Mouse (Mus musculus): ENCODE measurements around the gene F2r. TPM values are rescaled to one million over a fixed set of nuclear protein-coding genes. Genes with fewer than 3 reads are reported as not detected.

F2r gene
- total RNA-seq, 1 experiment, result 113 TPM

- Histone ChIP-seq H3K9ac (ENCODE audit: insufficient read depth, low read depth, low read length, poor library complexity, severe bottlenecking) (no peak overlapping the region), H3K27ac (ENCODE audit: insufficient read depth, low read depth, low read length, poor library complexity, severe bottlenecking) (no peak overlapping the region), H3K36me3 (ENCODE audit: control insufficient read depth, insufficient read depth, low read length, poor library complexity, severe bottlenecking) (no peaks in the 10 kb centered on the region; the same call in 1 of the 2 replicates), H3K4me1 (ENCODE audit: control insufficient read depth in 2 of 2, insufficient read depth in 2 of 2, low read length in 2 of 2, poor library complexity in 1 of 2) (0 out of 4 replicates have a peak, but pooled peaks cover 1 to 2% of the 10 kb centered on the region in 2 experiments), H3K4me3 (ENCODE audit: insufficient read depth in 1 of 2, low read depth in 1 of 2, low read length in 2 of 2, poor library complexity in 1 of 2, severe bottlenecking in 1 of 2) (no peak overlapping the region), H3K9me3 (ENCODE audit: control insufficient read depth, insufficient read depth, low read depth, low read length) (no peaks in the 10 kb centered on the region)
- in situ Hi-C loops (cut with MboI; ENCODE audit: low sequenced_read_pairs in 2 of 2, unreplicated experiment in 2 of 2), result no loop called here
- TF ChIP-seq HCFC1 (IDR thresholded peaks at IDR 0.05; ENCODE audit: borderline replicate concordance, insufficient read depth, low read length), result no peak
- no peak for TF ChIP-seq CHD2 (IDR thresholded peaks at IDR 0.05; ENCODE audit: low read depth, low read length)
- no peak for TF ChIP-seq ZC3H11A (IDR thresholded peaks at IDR 0.05; ENCODE audit: borderline replicate concordance, low read depth, low read length)
- TF ChIP-seq ZNF384 (IDR thresholded peaks at IDR 0.05; ENCODE audit: low read depth, low read length), result no peak
- TF ChIP-seq MAFK (IDR thresholded peaks at IDR 0.05; ENCODE audit: insufficient read depth, low read depth, low read length), result no peak
- no peak for DNase-seq (ENCODE audit: low read depth, low spot score)
Observed at GRCm38 (mm10) chr13:95632144-95632543, 13.9 kb upstream of the F2r start.

DNA sequence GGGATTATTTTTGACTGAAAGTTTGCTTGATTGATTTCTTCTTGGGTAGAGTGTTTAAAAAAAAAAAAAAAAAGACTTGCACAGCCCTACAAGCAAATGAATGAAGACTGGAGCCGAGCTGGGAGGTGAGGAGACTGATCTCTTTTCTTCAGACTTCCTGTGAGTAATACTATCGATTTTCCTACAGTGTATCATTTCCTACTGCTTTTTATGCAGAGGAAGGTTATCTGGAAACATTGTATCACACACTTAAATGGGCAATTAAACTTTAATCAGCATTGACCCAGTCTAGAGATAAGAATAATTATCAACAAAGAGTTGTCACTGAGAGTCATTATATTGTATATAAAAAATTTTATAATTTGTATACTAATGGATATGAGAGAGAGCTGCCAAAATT is 12.5 kb upstream of the F2r start:
- Histone ChIP-seq H3K9ac (ENCODE audit: insufficient read depth, low read depth, low read length, poor library complexity, severe bottlenecking) (no peak overlapping the region), H3K9me3 (ENCODE audit: control insufficient read depth, insufficient read depth, low read depth, low read length) (no peaks in the 10 kb centered on the region), H3K4me1 (ENCODE audit: control insufficient read depth in 2 of 2, insufficient read depth in 2 of 2, low read length in 2 of 2, poor library complexity in 1 of 2) (peaks cover 1 to 3% of the 10 kb centered on the region in 2 experiments; a peak in 1 of 4 replicates), H3K4me3 (ENCODE audit: insufficient read depth in 1 of 2, low read depth in 1 of 2, low read length in 2 of 2, poor library complexity in 1 of 2, severe bottlenecking in 1 of 2) (no peak overlapping the region), H3K36me3 (ENCODE audit: control insufficient read depth, insufficient read depth, low read length, poor library complexity, severe bottlenecking) (no peaks in the 10 kb centered on the region; the same call in 1 of the 2 replicates), H3K27ac (ENCODE audit: insufficient read depth, low read depth, low read length, poor library complexity, severe bottlenecking) (no peak overlapping the region)
- TF ChIP-seq ZNF384 (IDR thresholded peaks at IDR 0.05; ENCODE audit: low read depth, low read length) (no peak), MAFK (IDR thresholded peaks at IDR 0.05; ENCODE audit: insufficient read depth, low read depth, low read length) (no peak), CHD2 (IDR thresholded peaks at IDR 0.05; ENCODE audit: low read depth, low read length) (no peak), ZC3H11A (IDR thresholded peaks at IDR 0.05; ENCODE audit: borderline replicate concordance, low read depth, low read length) (no peak), HCFC1 (IDR thresholded peaks at IDR 0.05; ENCODE audit: borderline replicate concordance, insufficient read depth, low read length) (no peak)
- in situ Hi-C loops (cut with MboI; ENCODE audit: low sequenced_read_pairs in 2 of 2, unreplicated experiment in 2 of 2), result no loop called here
- DNase-seq (ENCODE audit: low read depth, low spot score), result no peak

- TF ChIP-seq HCFC1 (IDR thresholded peaks at IDR 0.05; ENCODE audit: borderline replicate concordance, insufficient read depth, low read length) (no peak), ZNF384 (IDR thresholded peaks at IDR 0.05; ENCODE audit: low read depth, low read length) (no peak), ZC3H11A (IDR thresholded peaks at IDR 0.05; ENCODE audit: borderline replicate concordance, low read depth, low read length) (no peak), CHD2 (IDR thresholded peaks at IDR 0.05; ENCODE audit: low read depth, low read length) (no peak), MAFK (IDR thresholded peaks at IDR 0.05; ENCODE audit: insufficient read depth, low read depth, low read length) (peak; percentile 82)
- in situ Hi-C loops (cut with MboI; ENCODE audit: low sequenced_read_pairs in 2 of 2, unreplicated experiment in 2 of 2), result no loop called here
- H3K4me3 ChIP-seq (ENCODE audit: insufficient read depth in 1 of 2, low read depth in 1 of 2, low read length in 2 of 2, poor library complexity in 1 of 2, severe bottlenecking in 1 of 2), result no peak overlapping the region
- no peaks in the 10 kb centered on the region; the same call in 1 of the 2 replicates for H3K36me3 ChIP-seq (ENCODE audit: control insufficient read depth, insufficient read depth, low read length, poor library complexity, severe bottlenecking)
- H3K27ac ChIP-seq (ENCODE audit: insufficient read depth, low read depth, low read length, poor library complexity, severe bottlenecking), result no peak overlapping the region
- H3K4me1 ChIP-seq (ENCODE audit: control insufficient read depth in 2 of 2, insufficient read depth in 2 of 2, low read length in 2 of 2, poor library complexity in 1 of 2), result peaks cover 1 to 3% of the 10 kb centered on the region in 2 experiments; a peak in 1 of 4 replicates
- no peaks in the 10 kb centered on the region for H3K9me3 ChIP-seq (ENCODE audit: control insufficient read depth, insufficient read depth, low read depth, low read length)
- DNase-seq (ENCODE audit: low read depth, low spot score), result no peak
- no peak overlapping the region for H3K9ac ChIP-seq (ENCODE audit: insufficient read depth, low read depth, low read length, poor library complexity, severe bottlenecking)
Observed at GRCm38 (mm10) chr13:95629751-95630150, 11.5 kb upstream of the F2r start.

GRCm38 (mm10) chr13:95626696-95627095 is 8.4 kb upstream of the F2r start:
- Histone ChIP-seq H3K9me3 (ENCODE audit: control insufficient read depth, insufficient read depth, low read depth, low read length) (no peaks in the 10 kb centered on the region), H3K36me3 (ENCODE audit: control insufficient read depth, insufficient read depth, low read length, poor library complexity, severe bottlenecking) (no peaks in the 10 kb centered on the region; the same call in 1 of the 2 replicates), H3K4me3 (ENCODE audit: insufficient read depth in 1 of 2, low read depth in 1 of 2, low read length in 2 of 2, poor library complexity in 1 of 2, severe bottlenecking in 1 of 2) (no peak overlapping the region), H3K9ac (ENCODE audit: insufficient read depth, low read depth, low read length, poor library complexity, severe bottlenecking) (no peak overlapping the region), H3K27ac (ENCODE audit: insufficient read depth, low read depth, low read length, poor library complexity, severe bottlenecking) (no peak overlapping the region), H3K4me1 (ENCODE audit: control insufficient read depth in 2 of 2, insufficient read depth in 2 of 2, low read length in 2 of 2, poor library complexity in 1 of 2) (peaks cover 1 to 3% of the 10 kb centered on the region in 2 experiments; a peak in 1 of 4 replicates)
- no peak for DNase-seq (ENCODE audit: low read depth, low spot score)
- in situ Hi-C loops (cut with MboI; ENCODE audit: low sequenced_read_pairs in 2 of 2, unreplicated experiment in 2 of 2), result no loop called here
- TF ChIP-seq MAFK (IDR thresholded peaks at IDR 0.05; ENCODE audit: insufficient read depth, low read depth, low read length) (no peak), ZNF384 (IDR thresholded peaks at IDR 0.05; ENCODE audit: low read depth, low read length) (no peak), CHD2 (IDR thresholded peaks at IDR 0.05; ENCODE audit: low read depth, low read length) (no peak), ZC3H11A (IDR thresholded peaks at IDR 0.05; ENCODE audit: borderline replicate concordance, low read depth, low read length) (no peak), HCFC1 (IDR thresholded peaks at IDR 0.05; ENCODE audit: borderline replicate concordance, insufficient read depth, low read length) (no peak)
